Mouse (Mus musculus) small intestine, adult 2 months (tissue): ENCODE results near the gene Dusp15. TPM values are rescaled to one million over a fixed set of nuclear protein-coding genes. Genes with fewer than 3 reads are reported as not detected.

Experiments used
- H3K27ac ChIP-seq: fragments of 200-500 bp; 2 replicates; pipeline ENCODE4 v1.5.1; 2012; ENCODE audit warnings: low read depth, low read length, control low read depth, inconsistent platforms; ENCODE audit not compliant: insufficient read depth
- H3K27me3 ChIP-seq: fragments of 200-500 bp; 2 replicates; pipeline ENCODE4 v1.6.1; 2012; ENCODE audit warnings: mild to moderate bottlenecking, moderate library complexity, low read length, inconsistent platforms; ENCODE audit not compliant: control insufficient read depth, insufficient read depth
- H3K36me3 ChIP-seq: fragments of 200-500 bp; 2 replicates; pipeline ENCODE4 v1.6.1; 2012; ENCODE audit warnings: mild to moderate bottlenecking, low read length, control low read depth, inconsistent platforms; ENCODE audit not compliant: control insufficient read depth, insufficient read depth
- H3K4me1 ChIP-seq: fragments of 200-500 bp; 2 replicates; pipeline ENCODE4 v1.6.1; 2012; ENCODE audit warnings: low read length, inconsistent platforms, mixed read lengths; ENCODE audit not compliant: control insufficient read depth, insufficient read depth, insufficient read length
- H3K4me3 ChIP-seq: fragments of 200-500 bp; 2 replicates; pipeline ENCODE4 v1.5.1; 2012; ENCODE audit warnings: low read depth, mild to moderate bottlenecking, control low read depth, inconsistent platforms, low read length, moderate library complexity
- CTCF ChIP-seq: fragments of 200-500 bp; IDR thresholded peaks from 2 replicates; pipeline ENCODE4 v1.5.1; 2012; ENCODE audit warnings: low read depth, mild to moderate bottlenecking, control low read depth, inconsistent platforms, low read length, moderate library complexity, mixed read lengths; ENCODE audit not compliant: insufficient replicate concordance, insufficient read length; ENCODE audit errors: extremely low read depth
- POLR2A ChIP-seq: fragments of 200-500 bp; IDR thresholded peaks from 2 replicates; pipeline ENCODE4 v1.6.1; 2012; ENCODE audit warnings: low read depth, mild to moderate bottlenecking, control low read depth, inconsistent platforms, low read length, moderate library complexity
- WGBS: fragments of 180-500 bp; shearing (Covaris S2); methylation state at CpG from one replicate; pipeline ENCODE4 v1.1.7; 2018; 5-methylcytosine and 5-hydroxymethylcytosine counted together
- polyA plus RNA-seq: library from polyadenylated mRNA; depleted of rRNA; stranded (reverse); fragments of >200 nt; gene quantifications from 2 replicates; pipeline ENCODE4 v1.2.3, GENCODE M21; 2012; rRNA removed

Dusp15 gene
- polyA plus RNA-seq, 1 experiment: not detected

- TF ChIP-seq CTCF: no peak
- no peak for TF ChIP-seq POLR2A
- H3K27ac ChIP-seq: no peak overlapping the region
- WGBS: 84% methylated on average over 9 of the region's 9 CpGs
Measured at GRCm38 (mm10) chr2:152895834-152896233, 55.7 kb downstream of the Dusp15 start.

More at GRCm38 (mm10) chr2:152895834-152896233, 55.7 kb downstream of the Dusp15 start:
- H3K36me3 ChIP-seq: peaks cover 22% of the 10 kb centered on the region
- no peak overlapping the region for H3K4me3 ChIP-seq
- no peaks in the 10 kb centered on the region for H3K27me3 ChIP-seq
- no peaks in the 10 kb centered on the region for H3K4me1 ChIP-seq

Other genes with a start within 250 kb of the Dusp15 start
- gene Id1, start 215.4 kb downstream of the Dusp15 start, polyA plus RNA-seq: 585 and 916 TPM in 2 replicates
- gene Cox4i2, start 197.5 kb downstream of the Dusp15 start, polyA plus RNA-seq: 0.50 and 1.7 TPM in 2 replicates
- 20.7 and 53.8 TPM in 2 replicates for gene Bcl2l1, start 120.0 kb downstream of the Dusp15 start, polyA plus RNA-seq
- gene Tpx2, start 103.7 kb downstream of the Dusp15 start, polyA plus RNA-seq: 0.52 and 1.3 TPM in 2 replicates
- gene Mylk2, start 40.3 kb downstream of the Dusp15 start, polyA plus RNA-seq: not detected in 2 replicates
- 1.3 and 2.6 TPM in 2 replicates for gene Foxs1, start 18.5 kb downstream of the Dusp15 start, polyA plus RNA-seq
- not detected in 2 replicates for gene Ttll9, start 10.8 kb upstream of the Dusp15 start, polyA plus RNA-seq
- 11.0 and 18.4 TPM in 2 replicates for gene Pdrg1, start 63.7 kb upstream of the Dusp15 start, polyA plus RNA-seq
- 0.09 and 0.15 TPM in 2 replicates for gene Xkr7, start 80.2 kb upstream of the Dusp15 start, polyA plus RNA-seq
- gene Ccm2l, start 114.3 kb upstream of the Dusp15 start, polyA plus RNA-seq: 6.9 and 9.2 TPM in 2 replicates
- gene Hck, start 156.8 kb upstream of the Dusp15 start, polyA plus RNA-seq: 16.8 and 31.9 TPM in 2 replicates
- gene Tm9sf4, start 209.6 kb upstream of the Dusp15 start, polyA plus RNA-seq: 18.3 and 27.9 TPM in 2 replicates